Mouse (Mus musculus) CH12.LX (cell line): ENCODE measurements around the gene Iqschfp.

Source experiments
- CTCF ChIP-seq, 2 experiments: IDR thresholded peaks in 1 of 2; conservative IDR thresholded peaks in 1 of 2; 2 replicates each; pipeline ENCODE4 v1.5.1; 2011 to 2012; ENCODE audit warnings: low read depth in 2 of 2, low read length in 2 of 2, improper control_type of control experiment in 1 of 2, inconsistent platforms in 1 of 2, mild to moderate bottlenecking in 1 of 2, moderate library complexity in 1 of 2
- MAFK ChIP-seq: IDR thresholded peaks from 2 replicates; pipeline ENCODE4 v1.6.1; 2011; ENCODE audit warnings: low read length, improper control_type of control experiment; ENCODE audit not compliant: insufficient replicate concordance
- NRF1 ChIP-seq: IDR thresholded peaks from 2 replicates; pipeline ENCODE4 v1.6.1; 2014; ENCODE audit warnings: low read depth, mild to moderate bottlenecking, inconsistent platforms, low read length, improper control_type of control experiment, moderate library complexity
- POLR2A ChIP-seq: IDR thresholded peaks from 2 replicates; pipeline ENCODE4 v1.6.1; 2011; ENCODE audit warnings: low read depth, mild to moderate bottlenecking, improper control_type of control experiment, low read length
- POLR2AphosphoS2 ChIP-seq: IDR thresholded peaks from 2 replicates; pipeline ENCODE4 v1.6.1; 2011; ENCODE audit warnings: low read depth, low read length, improper control_type of control experiment
- RAD21 ChIP-seq: IDR thresholded peaks from 2 replicates; pipeline ENCODE4 v1.6.1; 2011; ENCODE audit warnings: low read depth, mild to moderate bottlenecking, low read length, improper control_type of control experiment, moderate library complexity
- TCF12 ChIP-seq: IDR thresholded peaks from 2 replicates; pipeline ENCODE4 v1.6.1; 2014; ENCODE audit warnings: low read depth, mild to moderate bottlenecking, inconsistent platforms, low read length, improper control_type of control experiment

GRCm38 (mm10) chr3:68510872-68511271 lies 618.8 kb downstream of the Iqschfp start:
- TF ChIP-seq POLR2A (no peak), RAD21 (no peak), TCF12 (no peak), NRF1 (no peak), POLR2AphosphoS2 (no peak), CTCF (conservative IDR thresholded peaks at IDR 0.05 in 1 of 2, IDR thresholded peaks at IDR 0.05 in 1 of 2; ENCODE audit: low read depth in 2 of 2, low read length in 2 of 2) (no peak), MAFK (no peak)
